Mouse (Mus musculus) lung, postnatal 0 days (tissue): Measurements from ENCODE around the gene Arhgdig.

Experiments used
- CTCF ChIP-seq: IDR thresholded peaks from 2 replicates; pipeline ENCODE4 v1.5.1; 2016; ENCODE audit warnings: antibody characterized with exemption, mild to moderate bottlenecking
- EP300 ChIP-seq: IDR thresholded peaks from 2 replicates; pipeline ENCODE4 v1.6.1; 2016; ENCODE audit warnings: antibody characterized with exemption, mild to moderate bottlenecking, control low read depth

GRCm38 (mm10) chr17:26200831-26201705 lies 6.5 kb downstream of the Arhgdig start:
- no peak for TF ChIP-seq CTCF
- TF ChIP-seq EP300 = no peak
